Mouse (Mus musculus) MEL (cell line): ENCODE results near the gene Limk2. TPM values are rescaled to one million over a fixed set of nuclear protein-coding genes. Genes with fewer than 3 reads are reported as not detected.

Experiments
- DNase-seq: peaks from one replicate; pipeline ENCODE4 v3.0.0; 2011; ENCODE audit warnings: low read depth, low spot score
- H3K27ac ChIP-seq: 2 replicates; pipeline ENCODE4 v1.5.1; 2012; ENCODE audit warnings: low read depth, mild to moderate bottlenecking, control low read depth, low read length, moderate library complexity; ENCODE audit not compliant: control insufficient read depth
- H3K27me3 ChIP-seq, 2 experiments: fragments of 150-350 bp in 1 of 2; sonication (generic) in 1 of 2; 2 replicates each; pipeline ENCODE4 v1.6.1; 2012; ENCODE audit warnings: low read length in 2 of 2, mild to moderate bottlenecking in 2 of 2, improper control_type of control experiment in 1 of 2, moderate library complexity in 1 of 2; ENCODE audit not compliant: insufficient read depth in 2 of 2, control insufficient read depth in 1 of 2
- H3K36me3 ChIP-seq, 2 experiments: 2 replicates each; pipeline ENCODE4 v1.6.1; 2012 to 2014; ENCODE audit warnings: low read length in 2 of 2, improper control_type of control experiment in 1 of 2, inconsistent platforms in 1 of 2, mild to moderate bottlenecking in 1 of 2; ENCODE audit not compliant: insufficient read depth in 2 of 2, control insufficient read depth in 1 of 2
- H3K4me1 ChIP-seq, 2 experiments: fragments of 150-350 bp in 1 of 2; sonication (generic) in 1 of 2; 2 replicates each; pipeline ENCODE4 v1.6.1; 2012; ENCODE audit warnings: low read length in 2 of 2, improper control_type of control experiment in 1 of 2, mild to moderate bottlenecking in 1 of 2; ENCODE audit not compliant: insufficient read depth in 2 of 2, control insufficient read depth in 1 of 2
- H3K4me3 ChIP-seq, 2 experiments: fragments of 150-350 bp in 1 of 2; sonication (generic) in 1 of 2; 2 replicates each; pipeline ENCODE4 v1.5.1; 2012; ENCODE audit warnings: low read depth in 2 of 2, low read length in 2 of 2, mild to moderate bottlenecking in 2 of 2, moderate library complexity in 2 of 2, control low read depth in 1 of 2, improper control_type of control experiment in 1 of 2; ENCODE audit not compliant: control insufficient read depth in 1 of 2, insufficient read depth in 1 of 2
- H3K79me2 ChIP-seq: 2 replicates; pipeline ENCODE4 v1.6.1; 2012; ENCODE audit warnings: mild to moderate bottlenecking, low read length, moderate library complexity; ENCODE audit not compliant: control insufficient read depth, poor library complexity, insufficient read depth
- H3K9ac ChIP-seq: 2 replicates; pipeline ENCODE4 v1.6.1; 2012; ENCODE audit warnings: low read depth, mild to moderate bottlenecking, control low read depth, low read length, moderate library complexity; ENCODE audit not compliant: control insufficient read depth, poor library complexity, severe bottlenecking
- H3K9me3 ChIP-seq: fragments of 150-350 bp; sonication (generic); replicated peaks from 2 replicates; pipeline ENCODE4 v1.6.1; 2012; ENCODE audit warnings: mild to moderate bottlenecking, low read length, improper control_type of control experiment, moderate library complexity; ENCODE audit not compliant: insufficient read depth
- CHD1 ChIP-seq: IDR thresholded peaks from 2 replicates; pipeline ENCODE4 v1.6.1; 2012; ENCODE audit warnings: low read depth, mild to moderate bottlenecking, inconsistent platforms, low read length, improper control_type of control experiment
- EP300 ChIP-seq, 2 experiments: IDR thresholded peaks; 2 replicates each; pipeline ENCODE4 v1.6.1; 2011; ENCODE audit warnings: improper control_type of control experiment in 2 of 2, low read length in 2 of 2, low read depth in 1 of 2, mild to moderate bottlenecking in 1 of 2
- ETS1 ChIP-seq: IDR thresholded peaks from 2 replicates; pipeline ENCODE4 v1.6.1; 2012; ENCODE audit warnings: low read depth, mild to moderate bottlenecking, inconsistent platforms, low read length, improper control_type of control experiment, moderate library complexity
- GATA1 ChIP-seq: IDR thresholded peaks from 2 replicates; pipeline ENCODE4 v1.6.1; 2011; ENCODE audit warnings: low read depth, low read length, improper control_type of control experiment
- HCFC1 ChIP-seq: IDR thresholded peaks from 2 replicates; pipeline ENCODE4 v1.6.1; 2012; ENCODE audit warnings: low read depth, mild to moderate bottlenecking, inconsistent platforms, low read length, improper control_type of control experiment, moderate library complexity
- JUND ChIP-seq: IDR thresholded peaks from 2 replicates; pipeline ENCODE4 v1.6.1; 2011; ENCODE audit warnings: low read depth, mild to moderate bottlenecking, improper control_type of control experiment, low read length
- MAFK ChIP-seq: IDR thresholded peaks from 2 replicates; pipeline ENCODE4 v1.6.1; 2011; ENCODE audit warnings: low read depth, mild to moderate bottlenecking, low read length, improper control_type of control experiment, borderline replicate concordance
- MAX ChIP-seq: IDR thresholded peaks from 2 replicates; pipeline ENCODE4 v1.6.1; 2011; ENCODE audit warnings: low read length, improper control_type of control experiment
- MAZ ChIP-seq: IDR thresholded peaks from 2 replicates; pipeline ENCODE4 v1.6.1; 2012; ENCODE audit warnings: low read depth, mild to moderate bottlenecking, inconsistent platforms, low read length, improper control_type of control experiment
- MEF2A ChIP-seq: IDR thresholded peaks from 2 replicates; pipeline ENCODE4 v1.6.1; 2014; ENCODE audit warnings: low read depth, mild to moderate bottlenecking, inconsistent platforms, low read length, improper control_type of control experiment; ENCODE audit not compliant: poor library complexity, insufficient replicate concordance, severe bottlenecking; ENCODE audit errors: extremely low read depth
- MXI1 ChIP-seq: IDR thresholded peaks from 2 replicates; pipeline ENCODE4 v1.6.1; 2011; ENCODE audit warnings: mild to moderate bottlenecking, low read depth, low read length, improper control_type of control experiment
- MYC ChIP-seq: IDR thresholded peaks from 2 replicates; pipeline ENCODE4 v1.6.1; 2011; ENCODE audit warnings: low read depth, mild to moderate bottlenecking, low read length, improper control_type of control experiment, moderate library complexity
- NRF1 ChIP-seq: IDR thresholded peaks from 2 replicates; pipeline ENCODE4 v1.6.1; 2014; ENCODE audit warnings: low read depth, mild to moderate bottlenecking, inconsistent platforms, low read length, improper control_type of control experiment, moderate library complexity; ENCODE audit not compliant: poor library complexity, insufficient read depth, severe bottlenecking
- POLR2AphosphoS2 ChIP-seq: IDR thresholded peaks from 2 replicates; pipeline ENCODE4 v1.6.1; 2011; ENCODE audit warnings: low read length, improper control_type of control experiment
- POLR2AphosphoS5 ChIP-seq: IDR thresholded peaks from 2 replicates; pipeline ENCODE4 v1.6.1; 2012; ENCODE audit warnings: low read depth, borderline replicate concordance, mild to moderate bottlenecking, inconsistent platforms, low read length, moderate library complexity, mixed read lengths
- SMC3 ChIP-seq: IDR thresholded peaks from 2 replicates; pipeline ENCODE4 v1.6.1; 2011; ENCODE audit warnings: low read depth, low read length, improper control_type of control experiment
- TAL1 ChIP-seq: IDR thresholded peaks from 2 replicates; pipeline ENCODE4 v1.6.1; 2012; ENCODE audit warnings: mild to moderate bottlenecking, inconsistent platforms, low read length, moderate library complexity, mixed read lengths
- TBP ChIP-seq: IDR thresholded peaks from 2 replicates; pipeline ENCODE4 v1.8.0; 2011; ENCODE audit warnings: low read depth, low read length, improper control_type of control experiment
- TCF12 ChIP-seq: IDR thresholded peaks from 2 replicates; pipeline ENCODE4 v1.6.1; 2014; ENCODE audit warnings: low read depth, mild to moderate bottlenecking, inconsistent platforms, low read length, improper control_type of control experiment, moderate library complexity
- UBTF ChIP-seq: IDR thresholded peaks from 2 replicates; pipeline ENCODE4 v1.6.1; 2012; ENCODE audit warnings: low read depth, mild to moderate bottlenecking, inconsistent platforms, low read length, improper control_type of control experiment, moderate library complexity, borderline replicate concordance; ENCODE audit not compliant: insufficient read depth
- USF1 ChIP-seq: IDR thresholded peaks from 2 replicates; pipeline ENCODE4 v1.6.1; 2014; ENCODE audit warnings: low read depth, mild to moderate bottlenecking, inconsistent platforms, low read length, improper control_type of control experiment, moderate library complexity
- USF2 ChIP-seq, 2 experiments: IDR thresholded peaks; 2 replicates each; pipeline ENCODE4 v1.6.1; 2011 to 2012; ENCODE audit warnings: improper control_type of control experiment in 2 of 2, low read length in 2 of 2, borderline replicate concordance in 1 of 2, inconsistent platforms in 1 of 2, low read depth in 1 of 2, mild to moderate bottlenecking in 1 of 2; ENCODE audit not compliant: insufficient read depth in 1 of 2
- ZC3H11A ChIP-seq: IDR thresholded peaks from 2 replicates; pipeline ENCODE4 v1.6.1; 2012; ENCODE audit warnings: low read depth, mild to moderate bottlenecking, inconsistent platforms, low read length, improper control_type of control experiment
- ZMIZ1 ChIP-seq: IDR thresholded peaks from 2 replicates; pipeline ENCODE4 v1.6.1; 2012; ENCODE audit warnings: low read depth, mild to moderate bottlenecking, inconsistent platforms, low read length, improper control_type of control experiment, moderate library complexity
- ZNF384 ChIP-seq: IDR thresholded peaks from 2 replicates; pipeline ENCODE4 v1.6.1; 2012; ENCODE audit warnings: low read depth, mild to moderate bottlenecking, inconsistent platforms, low read length, improper control_type of control experiment
- polyA plus RNA-seq, 2 experiments: library from polyadenylated mRNA; stranded (reverse) in 1 of 2; unstranded in 1 of 2; fragments of >175 nt in 1 of 2; fragments of >200 nt in 1 of 2; gene quantifications; 2 replicates each; pipeline versions ENCODE4 v1.2.1 to v1.2.4; 2012; ENCODE audit warnings: low replicate concordance in 2 of 2, low read depth in 1 of 2; ENCODE audit not compliant: insufficient read length in 2 of 2, insufficient read depth in 1 of 2, missing spikeins in 1 of 2
- total RNA-seq: library from RNA; depleted of rRNA; stranded (reverse); fragments of 300-350 nt; gene quantifications from 2 replicates; pipeline ENCODE4 v1.2.3, GENCODE M21; 2012

Limk2 gene
- total and polyA plus RNA-seq, 3 experiments: 19.6 to 29.1 TPM; not detected in 1

DNA sequence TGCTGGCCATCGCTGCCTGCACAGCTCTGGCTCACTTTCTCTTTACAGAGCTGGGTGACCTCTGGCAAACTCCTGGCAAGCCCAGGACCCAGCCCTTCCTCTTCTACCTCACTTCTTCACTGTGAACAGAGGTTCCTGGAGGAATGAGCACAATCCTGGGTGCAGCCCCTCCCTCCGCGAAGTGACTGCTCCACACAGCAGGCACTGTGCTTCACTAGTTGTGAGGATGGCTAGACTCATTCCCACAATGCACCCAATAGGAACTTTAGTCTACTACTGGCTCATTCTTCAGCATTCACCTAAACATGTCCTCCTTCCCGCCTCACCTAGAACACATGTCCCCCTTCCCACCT is 59.7 kb downstream of the Limk2 start:
- Histone ChIP-seq H3K79me2 (no peaks in the 10 kb centered on the region), H3K36me3 (peaks cover 2 to 7% of the 10 kb centered on the region in 2 experiments; a peak in 3 of 4 replicates), H3K4me3 (no peak overlapping the region), H3K27ac (no peak overlapping the region), H3K9ac (no peak overlapping the region), H3K9me3 (no peaks in the 10 kb centered on the region), H3K4me1 (peaks cover 0 to 9% of the 10 kb centered on the region in 2 experiments; a peak in 3 of 4 replicates), H3K27me3 (no peaks in the 10 kb centered on the region)
- DNase-seq: no peak
- TF ChIP-seq SMC3: no peak
- TF ChIP-seq MYC: no peak
- TF ChIP-seq NRF1: no peak
- no peak for TF ChIP-seq EP300 (IDR thresholded peaks at IDR 0.05; ENCODE audit: low read depth in 1 of 2, low read length in 2 of 2)

DNA sequence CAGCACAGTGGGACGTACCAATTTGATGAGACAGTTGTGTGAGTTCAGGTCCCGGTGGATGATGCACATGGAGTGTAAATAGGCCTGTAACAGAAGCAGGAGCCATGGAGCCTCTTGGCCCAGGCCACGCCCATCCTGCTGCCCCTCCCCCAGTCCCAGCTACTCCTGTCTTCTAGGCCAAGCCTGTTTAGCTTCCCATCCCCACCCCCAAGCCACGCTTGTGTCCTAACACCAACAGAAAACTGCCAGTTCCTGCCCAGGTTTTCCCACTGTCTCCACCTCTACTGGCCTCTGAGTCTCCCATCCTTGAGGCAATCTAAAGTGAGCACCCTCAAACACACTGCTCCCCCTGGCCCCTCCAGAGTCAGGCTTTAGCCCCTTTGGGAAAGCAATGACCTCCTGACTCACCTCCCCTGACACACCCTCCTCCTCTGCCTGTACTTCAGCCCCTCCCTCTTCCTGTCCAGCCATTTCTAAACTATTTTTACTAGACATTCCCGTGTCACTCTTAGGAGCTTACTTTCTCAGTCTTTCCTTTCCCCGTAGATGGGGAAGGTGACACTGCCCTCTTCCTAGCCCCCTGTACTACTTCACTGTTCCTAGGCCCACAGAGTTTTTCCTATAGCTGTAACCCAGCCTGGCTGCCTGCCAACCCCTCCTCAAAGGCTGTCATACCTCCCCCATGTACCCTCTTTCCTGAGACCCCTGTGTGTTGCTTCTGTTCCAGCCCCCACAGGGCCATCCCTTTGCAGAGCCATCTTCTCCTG is 60.2 kb downstream of the Limk2 start:
- H3K9ac ChIP-seq: no peak overlapping the region; the same call in 1 of the 2 replicates
- no peak overlapping the region for H3K27ac ChIP-seq

DNA sequence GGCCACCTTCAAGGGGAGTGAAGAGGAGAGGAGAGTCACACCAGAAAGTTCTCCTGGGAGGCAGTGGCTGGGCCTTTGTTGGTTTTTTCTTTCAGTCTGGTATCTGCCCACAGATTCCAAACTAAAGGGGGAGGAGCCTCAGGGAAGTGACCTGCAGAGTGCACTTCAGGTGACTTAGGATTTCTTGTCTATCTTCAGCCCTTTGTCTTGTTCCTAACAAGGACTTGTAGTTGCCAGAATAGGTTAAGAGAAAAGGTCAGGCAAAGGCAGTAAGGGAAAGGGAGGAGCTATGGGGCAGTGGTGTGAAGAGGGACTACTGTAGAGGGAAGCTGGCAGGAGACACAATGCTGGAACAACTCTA is 61.2 kb downstream of the Limk2 start:
- Histone ChIP-seq H3K27ac (no peak overlapping the region), H3K79me2 (no peaks in the 10 kb centered on the region), H3K4me3 (no peak overlapping the region), H3K9me3 (no peaks in the 10 kb centered on the region), H3K9ac (no peak overlapping the region), H3K27me3 (no peaks in the 10 kb centered on the region), H3K36me3 (peaks cover 2 to 7% of the 10 kb centered on the region in 2 experiments; a peak in 3 of 4 replicates), H3K4me1 (peaks cover 0 to 9% of the 10 kb centered on the region in 2 experiments; a peak in 3 of 4 replicates)
- DNase-seq: no peak
- no peak for TF ChIP-seq HCFC1
- no peak for TF ChIP-seq ETS1
- no peak for TF ChIP-seq MYC
- TF ChIP-seq ZMIZ1: no peak
- no peak for TF ChIP-seq MXI1
- TF ChIP-seq ZC3H11A: no peak
- no peak for TF ChIP-seq TAL1
- TF ChIP-seq CHD1: no peak
- TF ChIP-seq UBTF: no peak
- no peak for TF ChIP-seq MAX
- no peak for TF ChIP-seq GATA1
- no peak for TF ChIP-seq POLR2AphosphoS5
- TF ChIP-seq SMC3: no peak
- TF ChIP-seq USF1: no peak
- no peak for TF ChIP-seq MEF2A
- no peak for TF ChIP-seq JUND
- TF ChIP-seq TBP: no peak
- no peak for TF ChIP-seq MAFK
- no peak for TF ChIP-seq ZNF384

More for the DNA sequence above, 60.2 kb downstream of the Limk2 start:
- Histone ChIP-seq H3K4me1 (peaks cover 0 to 9% of the 10 kb centered on the region in 2 experiments; a peak in 3 of 4 replicates), H3K27me3 (no peaks in the 10 kb centered on the region), H3K79me2 (no peaks in the 10 kb centered on the region), H3K36me3 (peaks cover 2 to 7% of the 10 kb centered on the region in 2 experiments; a peak in 3 of 4 replicates), H3K9me3 (no peaks in the 10 kb centered on the region), H3K4me3 (no peak overlapping the region)
- TF ChIP-seq POLR2AphosphoS2 (no peak), ETS1 (no peak), ZNF384 (no peak), MAZ (no peak), SMC3 (no peak), TCF12 (no peak), USF2 (IDR thresholded peaks at IDR 0.05; ENCODE audit: borderline replicate concordance in 1 of 2, insufficient read depth in 1 of 2, low read depth in 1 of 2, low read length in 2 of 2) (no peak)
- TF ChIP-seq, all 39 proteins: peak for 0
- DNase-seq: peak; percentile 35
